Comparison of ENCODE assay signal across 8 mouse cellular contexts in genomic region chr7:44748101-44749044, GRCm38 (mm10). TPM values are rescaled to one million over a fixed set of nuclear protein-coding genes. Genes with fewer than 3 reads are reported as not detected.
A peak's percentile ranks its signal among the peaks of the same experiment; 100 is the strongest.
DNase-seq lines count a peak whose midpoint lies in the region; ATAC-seq lines count a peak whose summit lies in the region.

TSS of gene Vrk3 (plus strand) at chr7:44748413.

- no peaks in the 10 kb centered on the region for H3K9me3 ChIP-seq in intestine, embryonic 14.5 days (ENCODE audit: control insufficient read depth, low read length)

- peak within 1 kb of the TSS; percentile 85 for H3K27ac ChIP-seq in intestine, embryonic 14.5 days (ENCODE audit: low read depth)

- peak; percentile 98 for ATAC-seq in intestine, embryonic 14.5 days (replicated peaks; ENCODE audit: low FRiP score, low TSS enrichment, low read depth)

- H3K9ac ChIP-seq in intestine, embryonic 14.5 days (ENCODE audit: low read length) = peak within 1 kb of the TSS; percentile 57

- H3K36me3 ChIP-seq in intestine, embryonic 14.5 days (ENCODE audit: control insufficient read depth, insufficient read depth, low read length) = peaks cover 12% of the 10 kb centered on the region

- no peaks in the 10 kb centered on the region for H3K27me3 ChIP-seq in intestine, embryonic 14.5 days (replicated peaks; ENCODE audit: control insufficient read depth, insufficient read depth, low read length)

- intact Hi-C loops in left cerebral cortex, postnatal 14 days (cut with DNase I) = loop anchor here (5.0 kb wide), 1 partner anchor 69 kb away; the partner anchor contains the start of genes Atf5, Il4i1 and Nup62

- peak within 1 kb of the TSS; percentile 58 for H3K4me3 ChIP-seq in intestine, embryonic 14.5 days (ENCODE audit: low read depth, low read length)

- under 1% methylated on average over 44 of the region's 44 CpGs for WGBS in intestine, embryonic 14.5 days

- peak; percentile 83 to 85 for DNase-seq in adrenal gland, adult 18-20 months (ENCODE audit: low spot score in 2 of 2)
- DNase-seq in embryo, embryonic 11 days = peak; percentile 97
- DNase-seq in gastrocnemius, postnatal 25 days = peak; percentile 96
- DNase-seq in intestine, embryonic 14.5 days (ENCODE audit: low spot score) = peak; percentile 97
- peak; percentile 93 to 96 for DNase-seq in left cerebral cortex, postnatal 14 days (ENCODE audit: low spot score in 2 of 2)
- peak; percentile 96 for DNase-seq in mesoderm, embryonic 11.5 days (ENCODE audit: low read depth, low spot score)
- DNase-seq in right cerebral cortex, postnatal 36 days (ENCODE audit: low spot score in 2 of 2) = peak; percentile 94 to 96
- DNase-seq in yolk sac, embryonic 10.5 days (ENCODE audit: low spot score) = peak; percentile 97

- H3K4me2 ChIP-seq in intestine, embryonic 14.5 days (ENCODE audit: low read length) = peak within 1 kb of the TSS; percentile 69

- peaks cover 12% of the 10 kb centered on the region for H3K4me1 ChIP-seq in intestine, embryonic 14.5 days (replicated peaks; ENCODE audit: control insufficient read depth, insufficient read depth, low read length)

RNA-seq across cellular contexts. Expression of gene Vrk3, which starts in this region (rescaled TPM):
- 10 to 100 TPM; 40.4 to 42.1 TPM for total RNA-seq in adrenal gland, adult 18-20 months (2021)
- 10 to 100 TPM; 16.7 to 21.1 TPM for total RNA-seq in gastrocnemius, postnatal 25 days (2021)
- 38.0 and 40.3 TPM in 2 replicates for polyA plus RNA-seq in intestine, embryonic 14.5 days (2014; fragmentation: Nextera tagmentation; extraction: Ambion mirVana)
- 10 to 100 TPM; 25.0 to 28.2 TPM for total RNA-seq in left cerebral cortex, postnatal 14 days (2021)

Comparison
In these comparisons a context has a peak if more than half of its experiments do, and no peak if none do; other contexts are left out.
1. Peak in every context shown above with its lines: DNase-seq, ATAC-seq, H3K4me3 ChIP-seq and H3K27ac ChIP-seq.